Mouse (Mus musculus): ENCODE data around the gene Sfrp2. TPM values are rescaled to one million over a fixed set of nuclear protein-coding genes. Genes with fewer than 3 reads are reported as not detected.

Gene Sfrp2
- polyA plus RNA-seq, 1 experiment = 0.26 TPM

DNA sequence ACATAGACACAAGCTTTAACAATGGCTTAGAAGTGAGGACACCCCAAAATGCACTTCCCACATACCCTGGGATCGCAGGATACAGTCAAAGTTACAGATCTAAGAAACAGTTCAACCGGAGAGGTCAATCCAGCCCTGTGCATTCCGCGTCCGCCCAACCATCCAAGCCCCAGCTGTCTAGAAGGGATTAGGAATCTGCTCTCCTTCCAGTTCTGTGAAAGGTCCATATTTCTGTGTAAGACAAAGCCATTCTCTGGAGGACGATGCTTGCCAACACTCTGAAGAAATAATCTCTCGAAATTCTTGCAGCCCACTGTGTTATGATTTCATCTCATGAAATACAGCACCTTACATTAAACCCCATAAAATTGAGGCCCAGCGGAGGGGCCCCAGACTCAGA is 32.1 kb upstream of the Sfrp2 start:
- Histone ChIP-seq H3ac (ENCODE audit: control insufficient read depth, insufficient read length, low read depth) (no peak overlapping the region), H3K4me3 (ENCODE audit: insufficient read depth, poor library complexity, severe bottlenecking) (no peak overlapping the region), H3K27me3 (ENCODE audit: control insufficient read depth, insufficient read depth, insufficient read length) (no peaks in the 10 kb centered on the region), H3K79me2 (ENCODE audit: control insufficient read depth, insufficient read depth) (no peaks in the 10 kb centered on the region), H3K79me3 (ENCODE audit: low read depth) (no peaks in the 10 kb centered on the region), H3K36me3 (ENCODE audit: control insufficient read depth, insufficient read depth) (no peaks in the 10 kb centered on the region)
- no peak for TF ChIP-seq CEBPB (IDR thresholded peaks at IDR 0.05; ENCODE audit: low read depth)
- no peak for TF ChIP-seq USF1 (IDR thresholded peaks at IDR 0.05; ENCODE audit: low read depth)
- no peak for TF ChIP-seq MYOD1 (IDR thresholded peaks at IDR 0.05; ENCODE audit: control insufficient read depth, insufficient read length, low read depth)
- no peak for TF ChIP-seq MAX (IDR thresholded peaks at IDR 0.05)
- no peak for TF ChIP-seq CTCF (IDR thresholded peaks at IDR 0.05; ENCODE audit: control insufficient read depth, insufficient read depth, insufficient read length)
- no peak for TF ChIP-seq MYOG (IDR thresholded peaks at IDR 0.05; ENCODE audit: control insufficient read depth, extremely low read depth, insufficient read length)
- no peak for TF ChIP-seq FOSL1 (IDR thresholded peaks at IDR 0.05; ENCODE audit: insufficient read depth, low read length, poor library complexity, severe bottlenecking)

DNA sequence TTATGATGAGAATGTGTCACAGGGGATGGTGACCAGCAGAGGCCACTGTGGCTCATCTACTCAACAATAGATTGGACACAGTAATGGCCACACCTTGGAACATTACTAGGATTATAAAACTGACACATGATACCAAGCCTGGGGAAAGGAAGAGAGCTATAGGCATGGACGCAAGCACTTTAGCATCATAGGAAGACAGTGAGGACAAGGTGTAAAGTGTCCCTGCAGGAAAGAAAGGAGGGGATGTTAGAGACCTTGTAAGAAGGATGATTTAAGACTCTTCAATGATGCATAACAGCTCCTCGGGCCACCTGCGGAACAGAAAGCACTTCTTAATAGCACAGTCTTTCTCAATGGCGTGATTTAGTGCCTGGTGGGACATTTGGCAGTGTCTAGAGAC is 29.1 kb upstream of the Sfrp2 start:
- Histone ChIP-seq H3K27me3 (ENCODE audit: control insufficient read depth, insufficient read depth, insufficient read length) (no peaks in the 10 kb centered on the region), H3K79me3 (ENCODE audit: low read depth) (no peaks in the 10 kb centered on the region), H3ac (ENCODE audit: control insufficient read depth, insufficient read length, low read depth) (no peak overlapping the region), H3K4me3 (ENCODE audit: insufficient read depth, poor library complexity, severe bottlenecking) (no peak overlapping the region), H3K36me3 (ENCODE audit: control insufficient read depth, insufficient read depth) (no peaks in the 10 kb centered on the region), H3K79me2 (ENCODE audit: control insufficient read depth, insufficient read depth) (no peaks in the 10 kb centered on the region)
- TF ChIP-seq MAX (IDR thresholded peaks at IDR 0.05) = no peak
- TF ChIP-seq CEBPB (IDR thresholded peaks at IDR 0.05; ENCODE audit: low read depth) = no peak
- no peak for TF ChIP-seq MYOD1 (IDR thresholded peaks at IDR 0.05; ENCODE audit: control insufficient read depth, insufficient read length, low read depth)
- no peak for TF ChIP-seq FOSL1 (IDR thresholded peaks at IDR 0.05; ENCODE audit: insufficient read depth, low read length, poor library complexity, severe bottlenecking)
- TF ChIP-seq USF1 (IDR thresholded peaks at IDR 0.05; ENCODE audit: low read depth) = no peak
- no peak for TF ChIP-seq MYOG (IDR thresholded peaks at IDR 0.05; ENCODE audit: control insufficient read depth, extremely low read depth, insufficient read length)
- no peak for TF ChIP-seq CTCF (IDR thresholded peaks at IDR 0.05; ENCODE audit: control insufficient read depth, insufficient read depth, insufficient read length)

DNA sequence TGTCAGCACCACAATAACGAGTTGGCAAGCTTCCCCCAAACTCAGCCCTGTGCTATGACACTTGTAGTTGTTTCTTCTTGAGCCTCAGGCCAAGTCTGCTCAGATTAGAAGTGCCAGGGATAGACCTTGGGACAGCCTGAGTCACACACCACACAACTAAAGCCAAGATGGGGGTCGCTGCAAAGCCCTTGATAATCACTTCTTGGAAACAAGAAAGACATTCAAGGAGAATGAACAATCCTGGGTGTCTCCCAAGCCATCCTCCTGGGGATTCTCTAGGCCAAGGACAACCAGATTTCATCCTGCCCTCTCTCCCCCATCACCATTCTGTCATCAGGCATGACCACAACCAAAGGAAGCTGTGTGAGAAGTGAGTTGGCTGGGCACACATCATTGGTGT is 25.9 kb upstream of the Sfrp2 start:
- no peak overlapping the region for H3K4me3 ChIP-seq (ENCODE audit: insufficient read depth, poor library complexity, severe bottlenecking)
- no peak overlapping the region for H3ac ChIP-seq (ENCODE audit: control insufficient read depth, insufficient read length, low read depth)
- no peaks in the 10 kb centered on the region for H3K79me3 ChIP-seq (ENCODE audit: low read depth)
- H3K79me2 ChIP-seq (ENCODE audit: control insufficient read depth, insufficient read depth) = no peaks in the 10 kb centered on the region
- H3K36me3 ChIP-seq (ENCODE audit: control insufficient read depth, insufficient read depth) = no peaks in the 10 kb centered on the region
- H3K27me3 ChIP-seq (ENCODE audit: control insufficient read depth, insufficient read depth, insufficient read length) = no peaks in the 10 kb centered on the region
- TF ChIP-seq CTCF (IDR thresholded peaks at IDR 0.05; ENCODE audit: control insufficient read depth, insufficient read depth, insufficient read length) = no peak
- no peak for TF ChIP-seq MYOG (IDR thresholded peaks at IDR 0.05; ENCODE audit: control insufficient read depth, extremely low read depth, insufficient read length)
- TF ChIP-seq MYOD1 (IDR thresholded peaks at IDR 0.05; ENCODE audit: control insufficient read depth, insufficient read length, low read depth) = no peak
- TF ChIP-seq FOSL1 (IDR thresholded peaks at IDR 0.05; ENCODE audit: insufficient read depth, low read length, poor library complexity, severe bottlenecking) = no peak
- TF ChIP-seq CEBPB (IDR thresholded peaks at IDR 0.05; ENCODE audit: low read depth) = no peak
- no peak for TF ChIP-seq MAX (IDR thresholded peaks at IDR 0.05)
- TF ChIP-seq USF1 (IDR thresholded peaks at IDR 0.05; ENCODE audit: low read depth) = no peak

DNA sequence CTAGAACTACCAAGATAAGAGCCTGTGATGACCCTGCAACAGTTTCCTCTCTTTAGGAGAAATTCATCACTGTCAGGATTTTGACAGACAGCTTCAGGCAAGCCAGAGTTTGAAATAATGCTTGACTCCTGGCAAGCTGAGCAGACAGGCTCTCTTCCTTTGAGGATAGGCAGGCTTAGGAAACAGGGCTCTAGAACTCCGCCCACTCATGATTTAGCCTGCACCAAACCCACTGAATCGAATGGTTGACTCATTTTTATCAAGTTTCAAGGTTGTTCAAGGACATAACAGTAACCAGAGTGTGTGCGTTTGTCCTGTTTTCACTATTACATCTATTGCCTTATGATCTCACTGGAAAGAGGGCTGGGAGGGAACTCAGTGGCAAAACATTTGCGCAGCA is 18.8 kb upstream of the Sfrp2 start:
- H3K27me3 ChIP-seq (ENCODE audit: control insufficient read depth, insufficient read depth, insufficient read length) = no peaks in the 10 kb centered on the region
- H3K4me3 ChIP-seq (ENCODE audit: insufficient read depth, poor library complexity, severe bottlenecking) = no peak overlapping the region
- H3K79me3 ChIP-seq (ENCODE audit: low read depth) = no peaks in the 10 kb centered on the region
- TF ChIP-seq FOSL1 (IDR thresholded peaks at IDR 0.05; ENCODE audit: insufficient read depth, low read length, poor library complexity, severe bottlenecking) (no peak), USF1 (IDR thresholded peaks at IDR 0.05; ENCODE audit: low read depth) (no peak), MYOD1 (IDR thresholded peaks at IDR 0.05; ENCODE audit: control insufficient read depth, insufficient read length, low read depth) (no peak), MAX (IDR thresholded peaks at IDR 0.05) (no peak), CEBPB (IDR thresholded peaks at IDR 0.05; ENCODE audit: low read depth) (no peak), MYOG (IDR thresholded peaks at IDR 0.05; ENCODE audit: control insufficient read depth, extremely low read depth, insufficient read length) (no peak), CTCF (IDR thresholded peaks at IDR 0.05; ENCODE audit: control insufficient read depth, insufficient read depth, insufficient read length) (no peak)
- H3K36me3 ChIP-seq (ENCODE audit: control insufficient read depth, insufficient read depth) = no peaks in the 10 kb centered on the region
- H3ac ChIP-seq (ENCODE audit: control insufficient read depth, insufficient read length, low read depth) = no peak overlapping the region
- H3K79me2 ChIP-seq (ENCODE audit: control insufficient read depth, insufficient read depth) = no peaks in the 10 kb centered on the region

DNA sequence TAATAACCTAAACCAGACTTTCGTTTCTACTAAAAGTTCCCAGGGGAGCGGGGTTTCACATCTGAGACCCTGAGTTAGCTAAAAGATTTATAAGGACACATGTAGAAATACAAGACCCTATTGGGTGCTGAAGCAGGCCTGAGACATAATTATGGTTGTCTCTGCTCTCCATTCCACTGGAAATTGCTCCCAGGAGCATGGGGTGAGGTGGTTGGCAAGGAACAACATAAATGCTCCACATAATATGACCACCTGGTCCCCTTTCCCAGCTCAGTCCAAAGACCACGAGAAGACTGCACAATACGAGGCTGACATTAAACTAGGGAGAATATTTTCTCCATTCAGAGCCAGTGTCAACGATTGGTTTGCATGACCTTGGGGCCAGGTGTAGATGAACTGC is 18.2 kb upstream of the Sfrp2 start:
- Histone ChIP-seq H3K27me3 (ENCODE audit: control insufficient read depth, insufficient read depth, insufficient read length) (no peaks in the 10 kb centered on the region), H3K79me2 (ENCODE audit: control insufficient read depth, insufficient read depth) (no peaks in the 10 kb centered on the region), H3K79me3 (ENCODE audit: low read depth) (no peaks in the 10 kb centered on the region), H3ac (ENCODE audit: control insufficient read depth, insufficient read length, low read depth) (no peak overlapping the region), H3K36me3 (ENCODE audit: control insufficient read depth, insufficient read depth) (no peaks in the 10 kb centered on the region), H3K4me3 (ENCODE audit: insufficient read depth, poor library complexity, severe bottlenecking) (no peak overlapping the region)
- no peak for TF ChIP-seq USF1 (IDR thresholded peaks at IDR 0.05; ENCODE audit: low read depth)
- no peak for TF ChIP-seq FOSL1 (IDR thresholded peaks at IDR 0.05; ENCODE audit: insufficient read depth, low read length, poor library complexity, severe bottlenecking)
- TF ChIP-seq MYOG (IDR thresholded peaks at IDR 0.05; ENCODE audit: control insufficient read depth, extremely low read depth, insufficient read length) = no peak
- no peak for TF ChIP-seq CTCF (IDR thresholded peaks at IDR 0.05; ENCODE audit: control insufficient read depth, insufficient read depth, insufficient read length)
- TF ChIP-seq MYOD1 (IDR thresholded peaks at IDR 0.05; ENCODE audit: control insufficient read depth, insufficient read length, low read depth) = no peak
- no peak for TF ChIP-seq CEBPB (IDR thresholded peaks at IDR 0.05; ENCODE audit: low read depth)
- TF ChIP-seq MAX (IDR thresholded peaks at IDR 0.05) = no peak

DNA sequence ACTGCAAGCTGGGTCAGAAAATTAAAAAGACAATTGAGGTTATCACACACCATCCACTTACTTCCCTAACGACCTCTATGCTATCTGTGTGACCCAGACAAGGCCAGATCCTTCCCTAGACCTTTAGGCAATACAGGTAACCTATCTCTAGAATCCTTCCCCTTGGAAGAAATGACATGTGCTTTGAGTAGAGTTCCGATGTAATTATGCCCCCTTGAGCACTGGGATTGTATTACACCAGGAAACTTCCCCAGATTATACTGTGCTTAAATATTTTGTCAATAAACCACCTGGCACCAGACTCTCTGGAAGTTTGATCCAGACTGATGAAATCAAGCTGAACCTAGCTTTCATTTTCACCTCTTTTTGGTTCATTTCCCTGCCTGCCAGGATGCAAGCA is 14.5 kb upstream of the Sfrp2 start:
- H3K36me3 ChIP-seq (ENCODE audit: control insufficient read depth, insufficient read depth) = no peaks in the 10 kb centered on the region
- TF ChIP-seq MYOG (IDR thresholded peaks at IDR 0.05; ENCODE audit: control insufficient read depth, extremely low read depth, insufficient read length) (no peak), MYOD1 (IDR thresholded peaks at IDR 0.05; ENCODE audit: control insufficient read depth, insufficient read length, low read depth) (no peak), CTCF (IDR thresholded peaks at IDR 0.05; ENCODE audit: control insufficient read depth, insufficient read depth, insufficient read length) (no peak), CEBPB (IDR thresholded peaks at IDR 0.05; ENCODE audit: low read depth) (no peak), FOSL1 (IDR thresholded peaks at IDR 0.05; ENCODE audit: insufficient read depth, low read length, poor library complexity, severe bottlenecking) (no peak), MAX (IDR thresholded peaks at IDR 0.05) (no peak), USF1 (IDR thresholded peaks at IDR 0.05; ENCODE audit: low read depth) (no peak)
- no peaks in the 10 kb centered on the region for H3K79me3 ChIP-seq (ENCODE audit: low read depth)
- H3K79me2 ChIP-seq (ENCODE audit: control insufficient read depth, insufficient read depth) = no peaks in the 10 kb centered on the region
- no peak overlapping the region for H3K4me3 ChIP-seq (ENCODE audit: insufficient read depth, poor library complexity, severe bottlenecking)
- H3K27me3 ChIP-seq (ENCODE audit: control insufficient read depth, insufficient read depth, insufficient read length) = no peaks in the 10 kb centered on the region
- no peak overlapping the region for H3ac ChIP-seq (ENCODE audit: control insufficient read depth, insufficient read length, low read depth)

Data from C2C12 (cell line).